Mouse (Mus musculus) thymus, adult 2 months (tissue): ENCODE measurements at regions not wholly inside any gene's neighbourhood (a gene's known extent, or its start where the extent isn't known, plus 50 kb on each side); places are given as distances from the start of the nearest gene placed in this dataset.

Source experiments
- DNase-seq: peaks from one replicate; pipeline ENCODE4 v3.0.0; 2021
- H3K27ac ChIP-seq: fragments of 200-500 bp; 2 replicates; pipeline ENCODE4 v1.5.1; 2012; ENCODE audit warnings: low read length, control low read depth; ENCODE audit not compliant: control insufficient read depth, insufficient read depth
- H3K27me3 ChIP-seq: fragments of 200-500 bp; 2 replicates; pipeline ENCODE4 v1.6.1; 2012; ENCODE audit warnings: mild to moderate bottlenecking, low read length, moderate library complexity, mixed read lengths; ENCODE audit not compliant: control insufficient read depth, insufficient read depth
- H3K36me3 ChIP-seq: fragments of 200-500 bp; 2 replicates; pipeline ENCODE4 v1.6.1; 2012; ENCODE audit warnings: mild to moderate bottlenecking, low read length, moderate library complexity; ENCODE audit not compliant: control insufficient read depth, insufficient read depth
- H3K4me1 ChIP-seq: fragments of 200-500 bp; replicated peaks from 2 replicates; pipeline ENCODE4 v1.6.1; 2012; ENCODE audit warnings: low read length; ENCODE audit not compliant: control insufficient read depth, insufficient read depth
- H3K4me3 ChIP-seq: fragments of 200-500 bp; 2 replicates; pipeline ENCODE4 v1.5.1; 2012; ENCODE audit warnings: mild to moderate bottlenecking, low read length, control low read depth, moderate library complexity; ENCODE audit not compliant: control insufficient read depth, insufficient read depth
- CTCF ChIP-seq: fragments of 200-500 bp; IDR thresholded peaks from 2 replicates; pipeline ENCODE4 v1.5.1; 2012; ENCODE audit warnings: mild to moderate bottlenecking, control low read depth, low read length, moderate library complexity, borderline replicate concordance; ENCODE audit not compliant: control insufficient read depth, poor library complexity, insufficient read depth; ENCODE audit errors: extremely low read depth
- POLR2A ChIP-seq: fragments of 200-500 bp; IDR thresholded peaks from 2 replicates; pipeline ENCODE4 v1.6.1; 2012; ENCODE audit warnings: mild to moderate bottlenecking, low read length, control low read depth, moderate library complexity; ENCODE audit not compliant: control insufficient read depth, poor library complexity, insufficient read depth; ENCODE audit errors: extremely low read depth
- WGBS: fragments of 180-500 bp; shearing (Covaris S2); methylation state at CpG from one replicate; pipeline ENCODE4 v1.1.7; 2018; 5-methylcytosine and 5-hydroxymethylcytosine counted together

DNA sequence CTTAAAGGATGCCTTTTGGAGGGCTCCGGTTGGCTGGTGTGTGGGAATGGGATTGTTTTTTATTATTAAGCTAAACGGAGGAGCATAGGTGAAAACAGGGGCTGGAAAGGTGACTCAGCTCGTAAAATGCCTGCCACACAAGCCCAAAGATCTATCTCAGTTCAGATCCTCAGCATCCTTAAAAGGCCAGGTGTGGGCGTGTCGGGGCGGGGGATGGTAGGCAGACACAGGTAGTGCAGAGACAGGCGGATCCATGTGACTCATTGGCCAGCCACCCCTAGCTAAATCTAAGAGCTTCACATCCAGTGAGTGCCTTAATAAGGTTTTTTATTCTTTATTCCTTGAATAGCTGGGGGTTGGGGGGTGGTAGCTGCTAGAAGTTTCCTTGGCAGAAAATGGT is 122.0 kb downstream of the Amer3 start:
- TF ChIP-seq CTCF (no peak), POLR2A (no peak)
- no peak overlapping the region for H3K4me3 ChIP-seq
- WGBS, result 85% methylated on average over 7 of the region's 7 CpGs

DNA sequence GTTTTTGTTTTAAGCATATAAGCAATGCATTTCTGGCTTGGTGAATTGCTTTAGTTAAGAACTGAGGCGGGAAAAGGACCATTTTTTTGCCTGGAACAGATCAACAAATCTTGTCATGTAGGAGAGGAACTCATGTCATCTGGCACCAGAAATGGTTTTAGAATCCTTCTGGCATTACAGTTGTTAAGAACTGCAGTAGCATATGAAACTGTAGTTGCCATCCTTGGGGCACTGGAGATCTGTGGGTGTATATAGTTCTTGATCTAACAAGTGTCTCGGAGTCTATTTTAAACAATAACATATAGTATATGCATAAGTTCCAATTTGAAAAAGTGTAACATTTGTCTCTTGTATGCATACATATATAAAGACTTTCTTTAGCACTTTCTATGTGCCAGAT is 129.6 kb downstream of the Amer3 start:
- H3K4me1 ChIP-seq, result no peaks in the 10 kb centered on the region
- no peak overlapping the region for H3K4me3 ChIP-seq
- no peaks in the 10 kb centered on the region for H3K36me3 ChIP-seq
- no peaks in the 10 kb centered on the region for H3K27me3 ChIP-seq
- no peak for DNase-seq
- no peak for TF ChIP-seq CTCF
- TF ChIP-seq POLR2A, result no peak
- whole genome bisulfite sequencing, result 89% methylated on average over 2 of the region's 2 CpGs
- H3K27ac ChIP-seq, result no peak overlapping the region

More for the DNA sequence above, 122.0 kb downstream of the Amer3 start:
- no peaks in the 10 kb centered on the region for H3K27me3 ChIP-seq
- no peaks in the 10 kb centered on the region for H3K4me1 ChIP-seq
- DNase-seq, result no peak
- no peak overlapping the region for H3K27ac ChIP-seq
- no peaks in the 10 kb centered on the region for H3K36me3 ChIP-seq

- Histone ChIP-seq H3K36me3 (no peaks in the 10 kb centered on the region), H3K4me1 (no peaks in the 10 kb centered on the region), H3K27me3 (no peaks in the 10 kb centered on the region), H3K27ac (no peak overlapping the region), H3K4me3 (no peak overlapping the region)
- DNase-seq, result no peak
- TF ChIP-seq CTCF (no peak), POLR2A (no peak)
- 37% methylated on average over 5 of the region's 5 CpGs for WGBS
Observed at GRCm38 (mm10) chr1:34722674-34723073, 120.2 kb downstream of the Fam168b start.

- H3K27me3 ChIP-seq, result no peaks in the 10 kb centered on the region
- no peak overlapping the region for H3K4me3 ChIP-seq
- H3K36me3 ChIP-seq, result no peaks in the 10 kb centered on the region
- H3K4me1 ChIP-seq, result no peaks in the 10 kb centered on the region
- H3K27ac ChIP-seq, result no peak overlapping the region
- 20% methylated on average over 7 of the region's 7 CpGs for WGBS
- no peak for TF ChIP-seq POLR2A
- no peak for TF ChIP-seq CTCF
- DNase-seq, result no peak
Observed at GRCm38 (mm10) chr1:34732156-34732555, 110.7 kb downstream of the Fam168b start.

DNA sequence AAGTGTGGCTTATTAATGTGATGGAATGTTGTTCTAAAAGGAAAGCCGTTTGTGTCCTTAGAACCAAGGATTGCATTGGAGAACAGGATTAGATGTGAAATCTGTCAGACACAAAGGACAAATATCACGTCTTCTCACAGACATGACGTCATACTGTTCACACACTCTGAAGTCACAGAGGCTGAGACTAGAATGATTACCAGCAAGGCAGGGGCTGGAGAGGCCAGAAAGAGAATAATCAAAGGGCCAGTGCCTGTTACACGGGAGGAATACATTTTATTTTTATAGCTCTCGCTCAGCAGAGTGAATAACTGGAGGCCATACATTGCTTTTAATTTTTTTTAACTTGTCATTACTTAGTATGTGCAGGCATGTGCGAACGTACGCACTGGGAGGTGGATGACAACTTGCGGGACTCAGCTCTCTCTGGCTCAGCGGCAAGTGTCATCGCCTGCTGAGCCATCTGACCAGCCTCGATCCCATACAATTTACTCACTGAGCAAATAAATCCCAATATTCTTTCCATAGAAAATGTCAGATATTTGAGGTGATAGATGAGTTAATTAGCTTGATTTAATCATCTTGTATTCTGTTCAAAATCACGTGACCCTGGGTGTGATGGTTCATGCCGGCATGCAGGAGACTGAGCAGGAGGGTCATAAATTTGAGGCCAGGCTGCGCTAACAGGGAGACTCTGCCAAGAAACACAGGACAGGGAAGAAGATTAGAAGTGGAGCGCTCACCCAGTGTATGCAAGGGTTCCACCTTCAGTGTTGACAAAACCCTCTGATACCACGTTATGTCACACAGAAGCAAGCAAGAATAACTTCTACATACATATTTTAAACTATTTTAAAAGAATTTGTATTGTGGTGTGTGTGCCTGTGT is 109.6 kb downstream of the Fam168b start:
- WGBS, result 94% methylated on average over 17 of the region's 17 CpGs
- no peak overlapping the region for H3K4me3 ChIP-seq
- H3K27me3 ChIP-seq, result no peaks in the 10 kb centered on the region
- TF ChIP-seq POLR2A (no peak), CTCF (no peak)
- DNase-seq, result no peak
- H3K4me1 ChIP-seq, result no peaks in the 10 kb centered on the region
- H3K36me3 ChIP-seq, result no peaks in the 10 kb centered on the region
- H3K27ac ChIP-seq, result no peak overlapping the region

DNA sequence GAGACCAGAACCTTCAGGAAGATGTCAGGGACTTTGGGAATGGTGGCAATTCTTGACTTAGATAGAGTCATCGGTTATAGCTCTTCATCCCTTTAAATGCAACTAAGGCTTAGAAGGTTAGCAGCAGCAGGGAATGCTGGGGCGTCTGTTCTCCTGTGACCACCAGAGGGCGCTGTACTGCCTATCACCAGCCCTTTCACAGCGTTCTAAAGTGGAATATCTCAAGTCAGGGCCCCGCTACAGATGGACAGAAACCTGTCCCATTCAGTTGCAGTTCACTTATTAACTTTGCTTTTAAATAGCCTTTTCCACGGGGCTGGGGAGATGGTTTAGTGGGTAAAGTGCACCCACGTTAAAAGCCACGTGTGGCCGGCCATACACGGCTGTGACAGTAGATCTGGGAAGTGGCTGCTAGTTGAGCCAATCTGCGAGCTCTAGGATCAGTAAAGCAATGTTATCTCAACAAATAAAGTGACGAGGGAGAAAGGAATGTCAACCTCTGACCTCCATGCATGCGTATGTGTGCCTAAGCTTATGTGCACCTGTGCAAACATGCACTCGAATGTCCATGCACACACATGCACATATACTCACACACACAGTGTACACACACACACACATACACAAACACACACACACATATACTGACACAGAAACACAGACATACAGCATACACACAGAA is 104.3 kb downstream of the Fam168b start:
- Histone ChIP-seq H3K4me3 (no peak overlapping the region), H3K27ac (no peak overlapping the region), H3K27me3 (no peaks in the 10 kb centered on the region), H3K4me1 (no peaks in the 10 kb centered on the region), H3K36me3 (no peaks in the 10 kb centered on the region)
- peak; percentile 49 for DNase-seq
- peak; percentile 63; the same call in 1 of the 2 replicates for TF ChIP-seq CTCF
- no peak for TF ChIP-seq POLR2A
- WGBS, result 59% methylated on average over 14 of the region's 14 CpGs

DNA sequence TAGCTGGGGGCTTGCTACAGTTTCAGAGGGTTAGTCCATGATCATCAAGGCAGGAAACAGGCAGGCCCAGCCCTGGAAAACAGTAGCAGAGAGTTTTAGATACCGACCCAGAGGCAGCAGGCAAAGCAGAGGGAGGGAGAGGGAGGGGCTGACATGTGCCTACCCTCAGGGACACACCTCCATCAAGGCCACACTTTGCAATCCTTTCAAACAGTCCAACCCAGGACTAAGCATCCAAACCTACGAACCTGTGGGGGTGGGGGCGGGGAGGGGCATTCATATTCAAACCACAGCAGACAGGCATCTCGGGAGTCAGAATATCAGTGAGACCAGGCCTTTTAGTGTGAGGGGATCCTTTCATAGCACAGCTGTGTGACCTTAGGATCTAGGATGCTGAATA is 103.2 kb downstream of the Fam168b start:
- 88% methylated on average over 4 of the region's 4 CpGs for WGBS
- Histone ChIP-seq H3K27me3 (no peaks in the 10 kb centered on the region), H3K27ac (no peak overlapping the region), H3K36me3 (no peaks in the 10 kb centered on the region), H3K4me3 (no peak overlapping the region), H3K4me1 (no peaks in the 10 kb centered on the region)
- no peak for DNase-seq
- no peak for TF ChIP-seq CTCF
- TF ChIP-seq POLR2A, result no peak
